Mouse (Mus musculus): ENCODE data around the gene Nos1. TPM values are rescaled to one million over a fixed set of nuclear protein-coding genes. Genes with fewer than 3 reads are reported as not detected.
A peak's percentile ranks its signal among the peaks of the same experiment; 100 is the strongest.

Nos1 gene
- 0.39 and 0.50 TPM in 2 replicates for polyA plus RNA-seq (2015; fragmentation: Nextera tagmentation; extraction: Ambion mirVana)

GRCm38 (mm10) chr5:117780681-117781080 is at the start of gene Nos1:
TSS of gene Nos1 (plus strand) at chr5:117781032.
- peak within 1 kb of the TSS; percentile 21; the same call in 1 of the 2 replicates for H3K9ac ChIP-seq
- H3K27me3 ChIP-seq: no peaks in the 10 kb centered on the region
- H3K36me3 ChIP-seq: no peaks in the 10 kb centered on the region
- ATAC-seq (ENCODE audit: insufficient number of reproducible peaks, insufficient read depth, low FRiP score, low TSS enrichment, low read depth): peak; percentile 67
- peak within 1 kb of the TSS; percentile 45 for H3K4me2 ChIP-seq
- no peak within 1 kb of the TSS; the same call in 1 of the 2 replicates for H3K4me3 ChIP-seq
- H3K4me1 ChIP-seq: peaks cover 30% of the 10 kb centered on the region
- peak within 1 kb of the TSS; percentile 81 for H3K27ac ChIP-seq
- peaks cover 5% of the 10 kb centered on the region; the same call in 1 of the 2 replicates for H3K9me3 ChIP-seq
- WGBS: 5% methylated on average over 9 of the region's 10 CpGs

GRCm38 (mm10) chr5:117731311-117731710 is 49.5 kb upstream of the Nos1 start:
- Histone ChIP-seq H3K9ac (no peak overlapping the region), H3K9me3 (no peaks in the 10 kb centered on the region), H3K27me3 (no peaks in the 10 kb centered on the region), H3K4me3 (no peak overlapping the region), H3K36me3 (no peaks in the 10 kb centered on the region), H3K27ac (no peak overlapping the region), H3K4me2 (no peak overlapping the region), H3K4me1 (peaks cover 21% of the 10 kb centered on the region)
- ATAC-seq (ENCODE audit: insufficient number of reproducible peaks, insufficient read depth, low FRiP score, low TSS enrichment, low read depth): no peak
- WGBS: 72% methylated on average over 6 of the region's 6 CpGs

GRCm38 (mm10) chr5:117744654-117745178 is 36.1 kb upstream of the Nos1 start:
- H3K4me2 ChIP-seq: no peak overlapping the region

GRCm38 (mm10) chr5:117749353-117749752 is 31.5 kb upstream of the Nos1 start:
- Histone ChIP-seq H3K36me3 (no peaks in the 10 kb centered on the region), H3K27ac (no peak overlapping the region), H3K4me2 (no peak overlapping the region), H3K27me3 (no peaks in the 10 kb centered on the region), H3K9me3 (no peaks in the 10 kb centered on the region), H3K4me1 (peaks cover 16% of the 10 kb centered on the region), H3K4me3 (no peak overlapping the region), H3K9ac (no peak overlapping the region)
- 22% methylated on average over 5 of the region's 5 CpGs for WGBS
- no peak for ATAC-seq (ENCODE audit: insufficient number of reproducible peaks, insufficient read depth, low FRiP score, low TSS enrichment, low read depth)

More at GRCm38 (mm10) chr5:117744654-117745178, 36.1 kb upstream of the Nos1 start:
- Histone ChIP-seq H3K4me1 (peaks cover 16% of the 10 kb centered on the region), H3K36me3 (no peaks in the 10 kb centered on the region), H3K9ac (no peak overlapping the region), H3K4me3 (no peak overlapping the region), H3K27me3 (no peaks in the 10 kb centered on the region), H3K27ac (no peak overlapping the region), H3K9me3 (no peaks in the 10 kb centered on the region)
- 81% methylated on average over 11 of the region's 11 CpGs for WGBS
- no peak for ATAC-seq (ENCODE audit: insufficient number of reproducible peaks, insufficient read depth, low FRiP score, low TSS enrichment, low read depth)

- Histone ChIP-seq H3K4me1 (no peaks in the 10 kb centered on the region), H3K9me3 (no peaks in the 10 kb centered on the region; the same call in 1 of the 2 replicates), H3K4me2 (no peak overlapping the region), H3K4me3 (no peak overlapping the region), H3K36me3 (no peaks in the 10 kb centered on the region), H3K27ac (no peak overlapping the region), H3K27me3 (no peaks in the 10 kb centered on the region), H3K9ac (no peak overlapping the region)
- 40% methylated on average over 12 of the region's 12 CpGs for WGBS
- no peak for ATAC-seq (ENCODE audit: insufficient number of reproducible peaks, insufficient read depth, low FRiP score, low TSS enrichment, low read depth)
Observed at GRCm38 (mm10) chr5:117757696-117758482, 22.9 kb upstream of the Nos1 start.

- H3K9ac ChIP-seq: no peak overlapping the region
- H3K27me3 ChIP-seq: no peaks in the 10 kb centered on the region
- no peak overlapping the region for H3K4me3 ChIP-seq
- no peaks in the 10 kb centered on the region; the same call in 1 of the 2 replicates for H3K9me3 ChIP-seq
- no peak overlapping the region for H3K4me2 ChIP-seq
- no peak for ATAC-seq (ENCODE audit: insufficient number of reproducible peaks, insufficient read depth, low FRiP score, low TSS enrichment, low read depth)
- H3K36me3 ChIP-seq: no peaks in the 10 kb centered on the region
- no peaks in the 10 kb centered on the region for H3K4me1 ChIP-seq
- WGBS: 72% methylated on average over 9 of the region's 9 CpGs
- no peak overlapping the region for H3K27ac ChIP-seq
Observed at GRCm38 (mm10) chr5:117761181-117761832, 19.5 kb upstream of the Nos1 start.

- 86% methylated on average over 9 of the region's 9 CpGs for WGBS
- Histone ChIP-seq H3K9ac (no peak overlapping the region), H3K27me3 (no peaks in the 10 kb centered on the region), H3K4me2 (no peak overlapping the region), H3K9me3 (no peaks in the 10 kb centered on the region; the same call in 1 of the 2 replicates), H3K4me1 (no peaks in the 10 kb centered on the region), H3K36me3 (no peaks in the 10 kb centered on the region), H3K27ac (no peak overlapping the region), H3K4me3 (no peak overlapping the region)
- no peak for ATAC-seq (ENCODE audit: insufficient number of reproducible peaks, insufficient read depth, low FRiP score, low TSS enrichment, low read depth)
Observed at GRCm38 (mm10) chr5:117764496-117764895, 16.3 kb upstream of the Nos1 start.

GRCm38 (mm10) chr5:117779175-117779574 is 1.7 kb upstream of the Nos1 start:
- no peak overlapping the region for H3K4me3 ChIP-seq
- peaks cover 30% of the 10 kb centered on the region for H3K4me1 ChIP-seq
- no peak overlapping the region for H3K4me2 ChIP-seq
- H3K36me3 ChIP-seq: no peaks in the 10 kb centered on the region
- WGBS: 51% methylated on average over 11 of the region's 11 CpGs
- ATAC-seq (ENCODE audit: insufficient number of reproducible peaks, insufficient read depth, low FRiP score, low TSS enrichment, low read depth): no peak
- no peak overlapping the region for H3K9ac ChIP-seq
- H3K27me3 ChIP-seq: no peaks in the 10 kb centered on the region
- H3K9me3 ChIP-seq: no peaks in the 10 kb centered on the region
- H3K27ac ChIP-seq: no peak overlapping the region

GRCm38 (mm10) chr5:117781178-117781577 is 346 bp downstream of the Nos1 start:
- peak overlapping the region; percentile 21; the same call in 1 of the 2 replicates for H3K9ac ChIP-seq
- H3K4me2 ChIP-seq: peak overlapping the region; percentile 45
- peaks cover 30% of the 10 kb centered on the region for H3K4me1 ChIP-seq
- no peak overlapping the region; the same call in 1 of the 2 replicates for H3K4me3 ChIP-seq
- H3K27me3 ChIP-seq: no peaks in the 10 kb centered on the region
- H3K9me3 ChIP-seq: peaks cover 5% of the 10 kb centered on the region; the same call in 1 of the 2 replicates
- H3K27ac ChIP-seq: peak overlapping the region; percentile 81
- H3K36me3 ChIP-seq: no peaks in the 10 kb centered on the region
- 42% methylated on average over 6 of the region's 6 CpGs for WGBS
- no peak for ATAC-seq (ENCODE audit: insufficient number of reproducible peaks, insufficient read depth, low FRiP score, low TSS enrichment, low read depth)

- H3K9ac ChIP-seq: no peak overlapping the region
- H3K4me2 ChIP-seq: no peak overlapping the region
- no peaks in the 10 kb centered on the region for H3K27me3 ChIP-seq
- no peak overlapping the region for H3K27ac ChIP-seq
- no peak overlapping the region for H3K4me3 ChIP-seq
- no peak for ATAC-seq (ENCODE audit: insufficient number of reproducible peaks, insufficient read depth, low FRiP score, low TSS enrichment, low read depth)
- H3K36me3 ChIP-seq: no peaks in the 10 kb centered on the region
- 73% methylated on average over 6 of the region's 6 CpGs for WGBS
- no peaks in the 10 kb centered on the region for H3K4me1 ChIP-seq
- peaks cover 3% of the 10 kb centered on the region; the same call in 1 of the 2 replicates for H3K9me3 ChIP-seq
Observed at GRCm38 (mm10) chr5:117790071-117790470, 9.2 kb downstream of the Nos1 start.

- Histone ChIP-seq H3K9ac (no peak overlapping the region), H3K27me3 (no peaks in the 10 kb centered on the region), H3K27ac (no peak overlapping the region), H3K4me1 (no peaks in the 10 kb centered on the region), H3K36me3 (no peaks in the 10 kb centered on the region), H3K9me3 (no peaks in the 10 kb centered on the region), H3K4me2 (no peak overlapping the region), H3K4me3 (no peak overlapping the region)
- ATAC-seq (ENCODE audit: insufficient number of reproducible peaks, insufficient read depth, low FRiP score, low TSS enrichment, low read depth): no peak
- 86% methylated on average over 14 of the region's 14 CpGs for WGBS
Observed at GRCm38 (mm10) chr5:117791875-117792274, 11.0 kb downstream of the Nos1 start.

All from embryonic facial prominence, embryonic 13.5 days (tissue).